Mouse (Mus musculus) hematopoietic multipotent progenitor cell, adult 10-12 weeks (in vitro differentiated cells): ENCODE data around the gene Snorc. TPM values are rescaled to one million over a fixed set of nuclear protein-coding genes. Genes with fewer than 3 reads are reported as not detected.

Experiments used
- polyA plus RNA-seq: library from polyadenylated mRNA; stranded (reverse); fragments of >175 nt; gene quantifications from 2 replicates; pipeline ENCODE4 v1.2.3, GENCODE M21; 2012; ENCODE audit warnings: low replicate concordance

Snorc gene
- not detected in 2 replicates for polyA plus RNA-seq

GRCm38 (mm10) chr1:87469971-87470370 is at the start of gene Snorc:
Gene Snorc (plus strand): TSS chr1:87470271.

GRCm38 (mm10) chr1:87509561-87510165 is 39.6 kb downstream of the Snorc start, which contains the start of gene Neu2:
Gene Neu2 (plus strand): TSS chr1:87509889.

Other genes starting within 250 kb of the Snorc start
- 1.0 and 3.5 TPM in 2 replicates for gene Efhd1, start 205.9 kb upstream of the Snorc start, polyA plus RNA-seq
- gene Gigyf2, start 143.3 kb upstream of the Snorc start, polyA plus RNA-seq = 15.9 and 22.5 TPM in 2 replicates
- not detected in 2 replicates for gene Kcnj13, start 75.5 kb upstream of the Snorc start, polyA plus RNA-seq
- gene Neu2, start 39.6 kb downstream of the Snorc start, polyA plus RNA-seq = 0.43 TPM in 1 of 2 replicates, not detected in the other
- gene Ngef, start 103.6 kb downstream of the Snorc start, polyA plus RNA-seq = not detected in 2 replicates
- 219 and 808 TPM in 2 replicates for gene Inpp5d, start 150.0 kb downstream of the Snorc start, polyA plus RNA-seq